Mouse (Mus musculus): ENCODE measurements at regions not wholly inside any gene's neighbourhood (a gene's known extent, or its start where the extent isn't known, plus 50 kb on each side); places are given as distances from the start of the nearest gene placed in this dataset.

DNA sequence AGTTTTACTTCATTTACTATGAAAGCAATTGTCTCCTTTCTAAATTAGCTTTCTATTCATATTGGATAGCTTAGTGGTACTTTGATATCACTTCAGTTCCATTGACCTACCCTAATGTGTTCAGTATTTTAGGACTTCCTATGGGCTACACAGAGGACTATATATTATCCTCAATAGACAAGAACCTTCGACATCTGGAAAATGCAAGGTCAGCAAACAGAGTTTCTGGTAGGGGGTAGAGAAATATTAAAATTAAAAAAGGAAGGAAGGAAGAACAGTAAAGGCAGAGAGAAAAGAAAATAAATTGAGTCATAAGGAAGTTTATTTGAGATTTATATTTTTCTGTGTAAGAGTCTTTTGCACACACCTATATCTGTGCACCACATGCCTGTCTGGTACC, 107.4 kb upstream of the Insig1 start:
- no peaks in the 10 kb centered on the region for H3K9me3 ChIP-seq (replicated peaks; ENCODE audit: insufficient read depth, low read length)
- H3K4me3 ChIP-seq (ENCODE audit: control insufficient read depth in 1 of 2, insufficient read depth in 1 of 2, low read depth in 2 of 2, low read length in 2 of 2) = no peak overlapping the region
- H3K79me2 ChIP-seq (ENCODE audit: control insufficient read depth, insufficient read depth, low read length, poor library complexity) = no peaks in the 10 kb centered on the region
- TF ChIP-seq EP300 (IDR thresholded peaks at IDR 0.05; ENCODE audit: low read depth in 1 of 2, low read length in 2 of 2) (no peak), TCF12 (IDR thresholded peaks at IDR 0.05; ENCODE audit: low read depth, low read length) (no peak), MAX (IDR thresholded peaks at IDR 0.05; ENCODE audit: low read length) (no peak)
- DNase-seq (ENCODE audit: low read depth, low spot score) = no peak
- H3K27me3 ChIP-seq (ENCODE audit: control insufficient read depth in 1 of 2, insufficient read depth in 2 of 2, low read length in 2 of 2) = no peaks in the 10 kb centered on the region
- no peaks in the 10 kb centered on the region for H3K36me3 ChIP-seq (ENCODE audit: control insufficient read depth in 1 of 2, insufficient read depth in 2 of 2, low read length in 2 of 2)
- H3K4me1 ChIP-seq (ENCODE audit: control insufficient read depth in 1 of 2, insufficient read depth in 2 of 2, low read length in 2 of 2) = no peaks in the 10 kb centered on the region
- H3K9ac ChIP-seq (ENCODE audit: control insufficient read depth, low read depth, low read length, poor library complexity, severe bottlenecking) = no peak overlapping the region
- no peak overlapping the region for H3K27ac ChIP-seq (ENCODE audit: control insufficient read depth, low read depth, low read length)

DNA sequence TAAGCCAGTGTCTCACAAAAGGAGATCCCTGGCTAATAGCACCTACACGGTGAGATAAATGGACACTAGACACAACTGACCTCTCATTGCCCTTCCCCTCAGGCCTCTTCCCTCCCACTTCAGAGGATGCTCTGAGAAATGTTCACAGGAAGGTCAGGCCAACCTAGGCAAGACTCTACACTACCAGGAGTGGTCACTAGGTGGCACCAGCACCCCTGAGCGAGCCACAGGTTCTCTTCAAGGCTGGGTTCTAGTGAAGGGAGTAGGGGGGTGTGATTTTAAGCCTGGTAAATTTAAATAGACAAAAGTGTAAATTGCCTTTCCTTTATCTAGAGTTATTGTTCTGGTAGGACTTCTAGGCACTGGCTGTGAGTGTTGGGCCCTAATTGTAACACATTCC, 76.0 kb upstream of the Insig1 start:
- H3K27me3 ChIP-seq (ENCODE audit: control insufficient read depth in 1 of 2, insufficient read depth in 2 of 2, low read length in 2 of 2) = no peaks in the 10 kb centered on the region
- no peaks in the 10 kb centered on the region for H3K9me3 ChIP-seq (replicated peaks; ENCODE audit: insufficient read depth, low read length)
- no peaks in the 10 kb centered on the region for H3K36me3 ChIP-seq (ENCODE audit: control insufficient read depth in 1 of 2, insufficient read depth in 2 of 2, low read length in 2 of 2)
- no peak overlapping the region for H3K4me3 ChIP-seq (ENCODE audit: control insufficient read depth in 1 of 2, insufficient read depth in 1 of 2, low read depth in 2 of 2, low read length in 2 of 2)
- peak; percentile 45 for DNase-seq (ENCODE audit: low read depth, low spot score)
- no peaks in the 10 kb centered on the region for H3K4me1 ChIP-seq (ENCODE audit: control insufficient read depth in 1 of 2, insufficient read depth in 2 of 2, low read length in 2 of 2)
- H3K27ac ChIP-seq (ENCODE audit: control insufficient read depth, low read depth, low read length) = no peak overlapping the region
- no peak overlapping the region for H3K9ac ChIP-seq (ENCODE audit: control insufficient read depth, low read depth, low read length, poor library complexity, severe bottlenecking)
- no peaks in the 10 kb centered on the region for H3K79me2 ChIP-seq (ENCODE audit: control insufficient read depth, insufficient read depth, low read length, poor library complexity)
- TF ChIP-seq MYC (IDR thresholded peaks at IDR 0.05; ENCODE audit: low read depth, low read length) (no peak), POLR2AphosphoS5 (IDR thresholded peaks at IDR 0.05; ENCODE audit: borderline replicate concordance, low read depth, low read length) (no peak), ELF1 (IDR thresholded peaks at IDR 0.05; ENCODE audit: low read depth, low read length) (no peak), UBTF (IDR thresholded peaks at IDR 0.05; ENCODE audit: borderline replicate concordance, insufficient read depth, low read depth, low read length) (no peak), NELFE (IDR thresholded peaks at IDR 0.05; ENCODE audit: low read depth, low read length) (no peak), MAZ (IDR thresholded peaks at IDR 0.05; ENCODE audit: low read depth, low read length) (no peak), POLR2A (IDR thresholded peaks at IDR 0.05; ENCODE audit: control insufficient read depth in 1 of 2, insufficient read depth in 1 of 2, low read depth in 1 of 2, low read length in 2 of 2, poor library complexity in 1 of 2) (no peak), RAD21 (IDR thresholded peaks at IDR 0.05; ENCODE audit: low read depth, low read length) (peak; percentile 78), MAX (IDR thresholded peaks at IDR 0.05; ENCODE audit: low read length) (no peak), TAL1 (IDR thresholded peaks at IDR 0.05; ENCODE audit: low read length) (no peak), GATA1 (IDR thresholded peaks at IDR 0.05; ENCODE audit: low read depth, low read length) (no peak), SMC3 (IDR thresholded peaks at IDR 0.05; ENCODE audit: low read depth, low read length) (peak; percentile 86), ZKSCAN1 (IDR thresholded peaks at IDR 0.05; ENCODE audit: low read depth, low read length) (no peak), ZC3H11A (IDR thresholded peaks at IDR 0.05; ENCODE audit: low read depth, low read length) (peak; percentile 57), CTCF (IDR thresholded peaks at IDR 0.05 in 2 of 3, conservative IDR thresholded peaks at IDR 0.05 in 1 of 3; ENCODE audit: control insufficient read depth in 1 of 3, insufficient read depth in 1 of 3, low read depth in 2 of 3, low read length in 3 of 3, poor library complexity in 1 of 3, severe bottlenecking in 1 of 3) (peak; percentile 68 to 86 (median 83)), ZMIZ1 (IDR thresholded peaks at IDR 0.05; ENCODE audit: low read depth, low read length) (no peak), POLR2AphosphoS2 (IDR thresholded peaks at IDR 0.05; ENCODE audit: low read length) (no peak), CHD2 (IDR thresholded peaks at IDR 0.05; ENCODE audit: low read length) (no peak), ETS1 (IDR thresholded peaks at IDR 0.05; ENCODE audit: low read depth, low read length) (no peak), RCOR1 (IDR thresholded peaks at IDR 0.05; ENCODE audit: low read depth, low read length) (no peak), E2F4 (IDR thresholded peaks at IDR 0.05; ENCODE audit: borderline replicate concordance, low read depth, low read length) (no peak), TBP (IDR thresholded peaks at IDR 0.05; ENCODE audit: low read depth, low read length) (no peak), CHD1 (IDR thresholded peaks at IDR 0.05; ENCODE audit: low read depth, low read length) (no peak), HCFC1 (IDR thresholded peaks at IDR 0.05; ENCODE audit: low read depth, low read length) (no peak), GABPA (IDR thresholded peaks at IDR 0.05; ENCODE audit: low read depth, low read length) (no peak), MYB (IDR thresholded peaks at IDR 0.05; ENCODE audit: low read depth, low read length) (no peak), MXI1 (IDR thresholded peaks at IDR 0.05; ENCODE audit: low read depth, low read length) (no peak), JUND (IDR thresholded peaks at IDR 0.05; ENCODE audit: low read depth, low read length) (no peak), KAT2A (conservative IDR thresholded peaks at IDR 0.05; ENCODE audit: low read depth, low read length) (no peak), USF2 (IDR thresholded peaks at IDR 0.05; ENCODE audit: borderline replicate concordance in 1 of 2, insufficient read depth in 1 of 2, low read depth in 1 of 2, low read length in 2 of 2) (no peak), TCF12 (IDR thresholded peaks at IDR 0.05; ENCODE audit: low read depth, low read length) (no peak), BHLHE40 (IDR thresholded peaks at IDR 0.05; ENCODE audit: borderline replicate concordance, low read depth, low read length) (no peak), ZNF384 (IDR thresholded peaks at IDR 0.05; ENCODE audit: low read depth, low read length) (no peak)

Data from MEL (cell line).